In genomic region chr13:107681719-107682118, GRCm38 (mm10) we compare ENCODE assay signal across 22 mouse cellular contexts.
"Had no signal": no experiment of that assay in that cellular context is flagged by ENCODE, and none has a peak within 500 bp of the region (broad histone marks: within the 10 kb centered on the region; RNA-seq: fewer than 3 reads in every experiment).

No protein-coding gene starts in this region.

- H3K4me2 ChIP-seq: heart, embryonic 11.5 days; heart, embryonic 13.5 days; heart, embryonic 15.5 days; hindbrain, embryonic 13.5 days; hindbrain, embryonic 15.5 days; kidney, embryonic 15.5 days; limb, embryonic 13.5 days; limb, embryonic 15.5 days; liver, embryonic 12.5 days had no signal

- H3K9me3 ChIP-seq: heart, embryonic 13.5 days; heart, embryonic 15.5 days; hindbrain, embryonic 13.5 days; hindbrain, embryonic 15.5 days; kidney, embryonic 15.5 days; limb, embryonic 13.5 days; limb, embryonic 15.5 days; liver, embryonic 12.5 days had no signal

- H3K9ac ChIP-seq: heart, embryonic 13.5 days; heart, embryonic 15.5 days; hindbrain, embryonic 13.5 days; hindbrain, embryonic 15.5 days; kidney, embryonic 15.5 days; limb, embryonic 13.5 days; limb, embryonic 15.5 days; liver, embryonic 12.5 days had no signal

- DNase-seq: gastrocnemius, postnatal 14 days; gastrocnemius, postnatal 36 days; heart, adult 2 months; heart, postnatal 14 days; heart, postnatal 36 days; kidney, adult 11 months; kidney, adult 9 months; layer of hippocampus, adult 9-11 months; layer of hippocampus, postnatal 36 days; left cerebral cortex, postnatal 4 days had no signal

- ATAC-seq: hindbrain, postnatal 0 days; intestine, embryonic 16.5 days; liver, embryonic 12.5 days had no signal

- H3K4me3 ChIP-seq: heart, adult 2 months; heart, embryonic 13.5 days; heart, embryonic 15.5 days; hindbrain, embryonic 13.5 days; hindbrain, embryonic 15.5 days; kidney, embryonic 15.5 days; limb, embryonic 13.5 days; limb, embryonic 15.5 days; liver, embryonic 12.5 days had no signal

- H3K27me3 ChIP-seq: heart, embryonic 15.5 days; hindbrain, embryonic 13.5 days; hindbrain, embryonic 15.5 days; kidney, embryonic 15.5 days; limb, embryonic 13.5 days; limb, embryonic 15.5 days; liver, embryonic 12.5 days had no signal

- H3K27ac ChIP-seq: heart, adult 2 months; heart, embryonic 13.5 days; heart, embryonic 15.5 days; hindbrain, embryonic 13.5 days; hindbrain, embryonic 15.5 days; hindbrain, postnatal 0 days; kidney, embryonic 15.5 days; kidney, postnatal 0 days; limb, embryonic 13.5 days; limb, embryonic 15.5 days; liver, embryonic 12.5 days had no signal

- H3K36me3 ChIP-seq: heart, embryonic 13.5 days; heart, embryonic 15.5 days; hindbrain, embryonic 13.5 days; hindbrain, embryonic 15.5 days; kidney, embryonic 15.5 days; limb, embryonic 13.5 days; limb, embryonic 15.5 days; liver, embryonic 12.5 days had no signal
